Mouse (Mus musculus) kidney, adult 8-10 months (tissue): ENCODE results near the gene Hoxa5.
A peak's percentile ranks its signal among the peaks of the same experiment; 100 is the strongest.

Source experiments
- DNase-seq, 2 experiments: peaks; one replicate each; pipeline ENCODE4 v3.0.0; 2022

Hoxa5 gene

GRCm38 (mm10) chr6:52161336-52162092 lies 42.9 kb downstream of the Hoxa5 start:
- DNase-seq: no peak

GRCm38 (mm10) chr6:52160511-52161335 lies 43.7 kb downstream of the Hoxa5 start:
- DNase-seq: peak; percentile 77 to 80

GRCm38 (mm10) chr6:52159979-52160378 lies 44.4 kb downstream of the Hoxa5 start:
- no peak for DNase-seq

- no peak for DNase-seq
These were observed 45.1 kb downstream of the Hoxa5 start for GRCm38 (mm10) chr6:52159164-52159761.

- DNase-seq: peak; percentile 88 to 89
These were observed 45.9 kb downstream of the Hoxa5 start, which contains the start of gene Hoxa1 for GRCm38 (mm10) chr6:52158276-52159051. Hoxa1 (minus strand) TSS chr6:52158317.

GRCm38 (mm10) chr6:52157466-52158275 lies 46.7 kb downstream of the Hoxa5 start:
- no peak for DNase-seq

- no peak for DNase-seq
These were observed 47.7 kb downstream of the Hoxa5 start for GRCm38 (mm10) chr6:52156551-52157200.

- DNase-seq: no peak
These were observed 48.9 kb downstream of the Hoxa5 start for GRCm38 (mm10) chr6:52155471-52155870.

- DNase-seq: no peak
These were observed 50.3 kb downstream of the Hoxa5 start for GRCm38 (mm10) chr6:52154044-52154443.

GRCm38 (mm10) chr6:52153270-52153669 lies 51.1 kb downstream of the Hoxa5 start:
- DNase-seq: no peak

GRCm38 (mm10) chr6:52152226-52153193 lies 51.9 kb downstream of the Hoxa5 start:
- DNase-seq: no peak
